Mouse (Mus musculus): ENCODE data around the gene Zfx.

- TF ChIP-seq MAZ (IDR thresholded peaks at IDR 0.05; ENCODE audit: low read depth, low read length) (no peak), TCF12 (IDR thresholded peaks at IDR 0.05; ENCODE audit: low read depth, low read length) (no peak), POLR2A (IDR thresholded peaks at IDR 0.05; ENCODE audit: control insufficient read depth in 1 of 2, insufficient read depth in 1 of 2, low read depth in 1 of 2, low read length in 2 of 2, poor library complexity in 1 of 2) (no peak), CHD1 (IDR thresholded peaks at IDR 0.05; ENCODE audit: low read depth, low read length) (no peak), ZMIZ1 (IDR thresholded peaks at IDR 0.05; ENCODE audit: low read depth, low read length) (no peak), CTCF (IDR thresholded peaks at IDR 0.05 in 2 of 3, conservative IDR thresholded peaks at IDR 0.05 in 1 of 3; ENCODE audit: control insufficient read depth in 1 of 3, insufficient read depth in 1 of 3, low read depth in 2 of 3, low read length in 3 of 3, poor library complexity in 1 of 3, severe bottlenecking in 1 of 3) (peak; percentile 38 to 65 (median 59)), MAX (IDR thresholded peaks at IDR 0.05; ENCODE audit: low read length) (no peak), SIN3A (IDR thresholded peaks at IDR 0.05; ENCODE audit: low read length) (no peak), USF1 (IDR thresholded peaks at IDR 0.05; ENCODE audit: low read depth, low read length) (no peak), TAL1 (IDR thresholded peaks at IDR 0.05; ENCODE audit: low read length) (no peak), ZKSCAN1 (IDR thresholded peaks at IDR 0.05; ENCODE audit: low read depth, low read length) (no peak)
These were observed 90.6 kb downstream of the Zfx start for GRCm38 (mm10) chrX:94032937-94033336.

Measured in MEL (cell line).